Mouse (Mus musculus): ENCODE measurements around the gene Acer1. TPM values are rescaled to one million over a fixed set of nuclear protein-coding genes. Genes with fewer than 3 reads are reported as not detected.

The Acer1 gene
- polyA plus RNA-seq, 1 experiment from 2014 or later, result not detected

- no peak for ATAC-seq
- DNase-seq, result no peak
- Histone ChIP-seq H3K4me3 (ENCODE audit: low read depth, low read length) (no peak overlapping the region), H3K4me1 (ENCODE audit: insufficient read depth) (no peaks in the 10 kb centered on the region), H3K9ac (replicated peaks) (no peak overlapping the region), H3K4me2 (ENCODE audit: low read depth, low read length) (no peak overlapping the region), H3K27ac (ENCODE audit: low read depth) (no peak overlapping the region), H3K27me3 (ENCODE audit: insufficient read depth, low read length) (no peaks in the 10 kb centered on the region), H3K9me3 (ENCODE audit: low read length) (no peaks in the 10 kb centered on the region), H3K36me3 (replicated peaks; ENCODE audit: insufficient read depth, low read length) (peaks cover 22% of the 10 kb centered on the region)
- TF ChIP-seq CTCF (IDR thresholded peaks at IDR 0.05; ENCODE audit: low read depth) (no peak), EP300 (IDR thresholded peaks at IDR 0.05; ENCODE audit: low read depth) (no peak)
- WGBS (ENCODE audit: insufficient replicate concordance), result 30% methylated on average over 9 of the region's 9 CpGs
These were observed 74.0 kb downstream of the Acer1 start for GRCm38 (mm10) chr17:56907887-56908286.

GRCm38 (mm10) chr17:56907096-56907495, 74.8 kb downstream of the Acer1 start:
- WGBS (ENCODE audit: insufficient replicate concordance), result 88% methylated on average over 4 of the region's 5 CpGs
- Histone ChIP-seq H3K4me2 (ENCODE audit: low read depth, low read length) (no peak overlapping the region), H3K9me3 (ENCODE audit: low read length) (no peaks in the 10 kb centered on the region), H3K4me3 (ENCODE audit: low read depth, low read length) (no peak overlapping the region), H3K9ac (replicated peaks) (no peak overlapping the region), H3K27me3 (ENCODE audit: insufficient read depth, low read length) (no peaks in the 10 kb centered on the region), H3K4me1 (ENCODE audit: insufficient read depth) (no peaks in the 10 kb centered on the region), H3K36me3 (replicated peaks; ENCODE audit: insufficient read depth, low read length) (peaks cover 28% of the 10 kb centered on the region), H3K27ac (ENCODE audit: low read depth) (no peak overlapping the region)
- DNase-seq (no peak), ATAC-seq (no peak)
- no peak for TF ChIP-seq EP300 (IDR thresholded peaks at IDR 0.05; ENCODE audit: low read depth)
- no peak for TF ChIP-seq CTCF (IDR thresholded peaks at IDR 0.05; ENCODE audit: low read depth)

GRCm38 (mm10) chr17:56906166-56906565, 75.8 kb downstream of the Acer1 start:
- H3K9ac ChIP-seq (replicated peaks), result no peak overlapping the region
- peaks cover 30% of the 10 kb centered on the region for H3K36me3 ChIP-seq (replicated peaks; ENCODE audit: insufficient read depth, low read length)
- no peaks in the 10 kb centered on the region for H3K9me3 ChIP-seq (ENCODE audit: low read length)
- no peak overlapping the region for H3K27ac ChIP-seq (ENCODE audit: low read depth)
- H3K27me3 ChIP-seq (ENCODE audit: insufficient read depth, low read length), result no peaks in the 10 kb centered on the region
- no peak for DNase-seq
- TF ChIP-seq EP300 (IDR thresholded peaks at IDR 0.05; ENCODE audit: low read depth), result no peak
- no peak for TF ChIP-seq CTCF (IDR thresholded peaks at IDR 0.05; ENCODE audit: low read depth)
- ATAC-seq, result no peak
- WGBS (ENCODE audit: insufficient replicate concordance), result 84% methylated on average over 3 of the region's 3 CpGs
- H3K4me3 ChIP-seq (ENCODE audit: low read depth, low read length), result no peak overlapping the region
- no peaks in the 10 kb centered on the region for H3K4me1 ChIP-seq (ENCODE audit: insufficient read depth)
- H3K4me2 ChIP-seq (ENCODE audit: low read depth, low read length), result no peak overlapping the region

Other genes starting within 250 kb of the Acer1 start
- gene Nrtn, start 224.6 kb downstream of the Acer1 start, polyA plus RNA-seq (2015; fragmentation: Nextera tagmentation; extraction: Ambion mirVana), result 1.2 and 2.2 TPM in 2 replicates
- gene Dus3l, start 217.4 kb downstream of the Acer1 start, polyA plus RNA-seq (2015; fragmentation: Nextera tagmentation; extraction: Ambion mirVana), result 9.1 TPM in 2 replicates
- gene Prr22, start 211.9 kb downstream of the Acer1 start, polyA plus RNA-seq (2015; fragmentation: Nextera tagmentation; extraction: Ambion mirVana), result 0.20 and 0.23 TPM in 2 replicates
- gene Rfx2, start 151.1 kb downstream of the Acer1 start, polyA plus RNA-seq (2015; fragmentation: Nextera tagmentation; extraction: Ambion mirVana), result 3.1 and 3.6 TPM in 2 replicates
- not detected in 2 replicates for gene Acsbg2, start 107.7 kb downstream of the Acer1 start, polyA plus RNA-seq (2015; fragmentation: Nextera tagmentation; extraction: Ambion mirVana)
- gene 1700061G19Rik, start 106.6 kb downstream of the Acer1 start, polyA plus RNA-seq (2015; fragmentation: Nextera tagmentation; extraction: Ambion mirVana), result 0.04 TPM in 1 of 2 replicates, not detected in the other
- gene Mllt1, start 46.7 kb downstream of the Acer1 start, polyA plus RNA-seq (2015; fragmentation: Nextera tagmentation; extraction: Ambion mirVana), result 4.6 and 4.8 TPM in 2 replicates
- 68.2 and 71.3 TPM in 2 replicates for gene Clpp, start 8.2 kb upstream of the Acer1 start, polyA plus RNA-seq (2015; fragmentation: Nextera tagmentation; extraction: Ambion mirVana)
- 22.9 and 23.9 TPM in 2 replicates for gene Alkbh7, start 15.2 kb upstream of the Acer1 start, polyA plus RNA-seq (2015; fragmentation: Nextera tagmentation; extraction: Ambion mirVana)
- not detected in 2 replicates for gene Pspn, start 17.9 kb upstream of the Acer1 start, polyA plus RNA-seq (2015; fragmentation: Nextera tagmentation; extraction: Ambion mirVana)
- 26.7 and 31.3 TPM in 2 replicates for gene Gtf2f1, start 29.2 kb upstream of the Acer1 start, polyA plus RNA-seq (2015; fragmentation: Nextera tagmentation; extraction: Ambion mirVana)
- gene Gm17949, start 29.3 kb upstream of the Acer1 start, polyA plus RNA-seq (2015; fragmentation: Nextera tagmentation; extraction: Ambion mirVana), result 0.09 and 0.18 TPM in 2 replicates
- gene Khsrp, start 49.4 kb upstream of the Acer1 start, polyA plus RNA-seq (2015; fragmentation: Nextera tagmentation; extraction: Ambion mirVana), result 14.6 and 16.6 TPM in 2 replicates
- gene Slc25a41, start 59.5 kb upstream of the Acer1 start, polyA plus RNA-seq (2015; fragmentation: Nextera tagmentation; extraction: Ambion mirVana), result not detected in 2 replicates
- gene Crb3, start 77.0 kb upstream of the Acer1 start, polyA plus RNA-seq (2015; fragmentation: Nextera tagmentation; extraction: Ambion mirVana), result 33.0 and 39.9 TPM in 2 replicates
- 12.7 and 12.8 TPM in 2 replicates for gene Slc25a23, start 77.7 kb upstream of the Acer1 start, polyA plus RNA-seq (2015; fragmentation: Nextera tagmentation; extraction: Ambion mirVana)
- 3.5 and 4.9 TPM in 2 replicates for gene Dennd1c, start 96.4 kb upstream of the Acer1 start, polyA plus RNA-seq (2015; fragmentation: Nextera tagmentation; extraction: Ambion mirVana)
- gene Tubb4a, start 105.7 kb upstream of the Acer1 start, polyA plus RNA-seq (2015; fragmentation: Nextera tagmentation; extraction: Ambion mirVana), result 0.23 and 0.30 TPM in 2 replicates
- gene Tnfsf9, start 123.2 kb upstream of the Acer1 start, polyA plus RNA-seq (2015; fragmentation: Nextera tagmentation; extraction: Ambion mirVana), result 0.21 and 0.56 TPM in 2 replicates
- not detected in 2 replicates for gene Cd70, start 167.7 kb upstream of the Acer1 start, polyA plus RNA-seq (2015; fragmentation: Nextera tagmentation; extraction: Ambion mirVana)
- 1.7 and 1.9 TPM in 2 replicates for gene Tnfsf14, start 212.1 kb upstream of the Acer1 start, polyA plus RNA-seq (2015; fragmentation: Nextera tagmentation; extraction: Ambion mirVana)
- 1,136 and 1,364 TPM in 2 replicates for gene C3, start 246.0 kb upstream of the Acer1 start, polyA plus RNA-seq (2015; fragmentation: Nextera tagmentation; extraction: Ambion mirVana)